Mouse (Mus musculus) bone marrow macrophage, adult 2 months (primary cell): ENCODE measurements around the gene D10Jhu81e.

Source experiments
- CTCF ChIP-seq: IDR thresholded peaks from 2 replicates; pipeline ENCODE4 v1.5.1; 2012; ENCODE audit warnings: low read depth, mild to moderate bottlenecking, low read length, moderate library complexity
- POLR2A ChIP-seq: IDR thresholded peaks from 2 replicates; pipeline ENCODE4 v1.6.1; 2012; ENCODE audit warnings: mild to moderate bottlenecking, low read depth, low read length, borderline replicate concordance

GRCm38 (mm10) chr10:78171581-78171980, 2.0 kb upstream of the D10Jhu81e start:
- TF ChIP-seq CTCF, result no peak
- no peak for TF ChIP-seq POLR2A
